Mouse (Mus musculus): ENCODE measurements around the gene Hcn3. TPM values are rescaled to one million over a fixed set of nuclear protein-coding genes. Genes with fewer than 3 reads are reported as not detected.

The Hcn3 gene
- polyA plus RNA-seq, 1 experiment from 2014 or later, result 39.6 TPM

Other genes starting within 250 kb of the Hcn3 start
- 44.5 and 47.7 TPM in 2 replicates for gene Msto1, start 246.2 kb downstream of the Hcn3 start, polyA plus RNA-seq (2015; fragmentation: Nextera tagmentation; extraction: Ambion mirVana)
- 22.6 and 24.6 TPM in 2 replicates for gene Ash1l, start 209.6 kb downstream of the Hcn3 start, polyA plus RNA-seq (2015; fragmentation: Nextera tagmentation; extraction: Ambion mirVana)
- 161 and 168 TPM in 2 replicates for gene Dap3, start 209.0 kb downstream of the Hcn3 start, polyA plus RNA-seq (2015; fragmentation: Nextera tagmentation; extraction: Ambion mirVana)
- gene Rusc1, start 66.9 kb downstream of the Hcn3 start, polyA plus RNA-seq (2015; fragmentation: Nextera tagmentation; extraction: Ambion mirVana), result 74.4 and 76.8 TPM in 2 replicates
- gene Gm43738, start 59.1 kb downstream of the Hcn3 start, polyA plus RNA-seq (2015; fragmentation: Nextera tagmentation; extraction: Ambion mirVana), result not detected in 2 replicates
- gene Fdps, start 58.2 kb downstream of the Hcn3 start, polyA plus RNA-seq (2015; fragmentation: Nextera tagmentation; extraction: Ambion mirVana), result 380 and 438 TPM in 2 replicates
- gene Pklr, start 24.1 kb downstream of the Hcn3 start, polyA plus RNA-seq (2015; fragmentation: Nextera tagmentation; extraction: Ambion mirVana), result 0.13 TPM in 1 of 2 replicates, not detected in the other
- 19.2 and 23.9 TPM in 2 replicates for gene Clk2, start 4.6 kb upstream of the Hcn3 start, polyA plus RNA-seq (2015; fragmentation: Nextera tagmentation; extraction: Ambion mirVana)
- gene Scamp3, start 17.3 kb upstream of the Hcn3 start, polyA plus RNA-seq (2015; fragmentation: Nextera tagmentation; extraction: Ambion mirVana), result 125 and 128 TPM in 2 replicates
- 26.5 and 30.7 TPM in 2 replicates for gene Fam189b, start 22.9 kb upstream of the Hcn3 start, polyA plus RNA-seq (2015; fragmentation: Nextera tagmentation; extraction: Ambion mirVana)
- 44.8 and 46.7 TPM in 2 replicates for gene Gba, start 42.7 kb upstream of the Hcn3 start, polyA plus RNA-seq (2015; fragmentation: Nextera tagmentation; extraction: Ambion mirVana)
- 61.5 and 84.2 TPM in 2 replicates for gene Thbs3, start 55.0 kb upstream of the Hcn3 start, polyA plus RNA-seq (2015; fragmentation: Nextera tagmentation; extraction: Ambion mirVana)
- gene Mtx1, start 66.9 kb upstream of the Hcn3 start, polyA plus RNA-seq (2015; fragmentation: Nextera tagmentation; extraction: Ambion mirVana), result 180 and 183 TPM in 2 replicates
- 1.6 and 1.7 TPM in 2 replicates for gene Muc1, start 68.9 kb upstream of the Hcn3 start, polyA plus RNA-seq (2015; fragmentation: Nextera tagmentation; extraction: Ambion mirVana)
- gene Krtcap2, start 85.8 kb upstream of the Hcn3 start, polyA plus RNA-seq (2015; fragmentation: Nextera tagmentation; extraction: Ambion mirVana), result 187 and 195 TPM in 2 replicates
- gene Trim46, start 86.1 kb upstream of the Hcn3 start, polyA plus RNA-seq (2015; fragmentation: Nextera tagmentation; extraction: Ambion mirVana), result 62.5 and 76.1 TPM in 2 replicates
- 67.0 and 73.5 TPM in 2 replicates for gene Dpm3, start 99.2 kb upstream of the Hcn3 start, polyA plus RNA-seq (2015; fragmentation: Nextera tagmentation; extraction: Ambion mirVana)
- gene Slc50a1, start 110.4 kb upstream of the Hcn3 start, polyA plus RNA-seq (2015; fragmentation: Nextera tagmentation; extraction: Ambion mirVana), result 38.6 and 41.2 TPM in 2 replicates
- 8.3 and 9.5 TPM in 2 replicates for gene Efna1, start 120.9 kb upstream of the Hcn3 start, polyA plus RNA-seq (2015; fragmentation: Nextera tagmentation; extraction: Ambion mirVana)
- 55.3 and 55.8 TPM in 2 replicates for gene Efna3, start 162.8 kb upstream of the Hcn3 start, polyA plus RNA-seq (2015; fragmentation: Nextera tagmentation; extraction: Ambion mirVana)
- gene Efna4, start 177.8 kb upstream of the Hcn3 start, polyA plus RNA-seq (2015; fragmentation: Nextera tagmentation; extraction: Ambion mirVana), result 14.1 and 16.7 TPM in 2 replicates
- 40.4 and 55.2 TPM in 2 replicates for gene Adam15, start 189.8 kb upstream of the Hcn3 start, polyA plus RNA-seq (2015; fragmentation: Nextera tagmentation; extraction: Ambion mirVana)
- 0.27 TPM in 1 of 2 replicates, not detected in the other for gene Dcst2, start 201.8 kb upstream of the Hcn3 start, polyA plus RNA-seq (2015; fragmentation: Nextera tagmentation; extraction: Ambion mirVana)
- 1.2 and 1.3 TPM in 2 replicates for gene Dcst1, start 205.1 kb upstream of the Hcn3 start, polyA plus RNA-seq (2015; fragmentation: Nextera tagmentation; extraction: Ambion mirVana)
- 0.51 and 0.77 TPM in 2 replicates for gene Zbtb7b, start 234.6 kb upstream of the Hcn3 start, polyA plus RNA-seq (2015; fragmentation: Nextera tagmentation; extraction: Ambion mirVana)
- gene Lenep, start 242.6 kb upstream of the Hcn3 start, polyA plus RNA-seq (2015; fragmentation: Nextera tagmentation; extraction: Ambion mirVana), result 0.77 TPM in 1 of 2 replicates, not detected in the other